Mouse (Mus musculus) layer of hippocampus, adult 18-20 months (tissue): ENCODE measurements around the gene Arl14. TPM values are rescaled to one million over a fixed set of nuclear protein-coding genes. Genes with fewer than 3 reads are reported as not detected.
"Not testable (repeated sequence)": the region's sequence is repeated elsewhere in the genome, so short reads cannot be mapped to it uniquely, and the experiment has no call there.

ENCODE experiments used
- DNase-seq, 2 experiments: peaks; one replicate each; pipeline ENCODE4 v3.0.0; 2022; ENCODE audit warnings: low spot score in 2 of 2
- total RNA-seq, 2 experiments: library from RNA; stranded (reverse); gene quantifications; 2 replicates each; pipeline ENCODE4 v1.2.3; 2021

The Arl14 gene
- total RNA-seq, 2 experiments from 2014 or later: not detected

GRCm38 (mm10) chr3:69264299-69264698 is 42.1 kb downstream of the Arl14 start:
- not testable (repeated sequence) for DNase-seq

DNA sequence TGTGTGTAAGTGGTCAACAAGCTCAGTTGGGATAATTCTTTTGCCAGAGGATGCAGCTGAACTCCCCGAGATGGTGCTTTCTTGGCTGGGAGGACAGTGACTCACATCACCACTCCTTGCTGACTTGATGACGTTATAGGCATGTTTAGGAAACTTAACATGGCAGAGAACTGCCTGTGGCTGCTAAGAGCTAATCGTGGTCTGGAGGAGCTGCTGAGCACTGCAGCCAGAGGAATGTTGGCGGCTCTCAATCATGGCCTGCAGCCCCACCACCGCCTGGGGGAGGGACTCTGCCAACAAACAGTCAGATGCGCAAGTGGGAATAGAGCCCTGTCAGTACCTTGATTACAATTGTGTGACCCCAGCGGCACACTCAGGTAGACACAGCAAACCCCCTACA is 49.6 kb downstream of the Arl14 start:
- no peak for DNase-seq

Other genes starting within 250 kb of the Arl14 start
- gene Ift80, start 217.8 kb upstream of the Arl14 start, total RNA-seq: 10 to 100 TPM; 24.6 to 25.2 TPM
- gene Smc4, start 217.7 kb upstream of the Arl14 start, total RNA-seq: 1 to 10 TPM; 5.8 to 6.8 TPM
- gene Trim59, start 177.7 kb upstream of the Arl14 start, total RNA-seq: 10 to 100 TPM; 15.1 to 17.4 TPM
- 10 to 100 TPM; 84.4 to 92.4 TPM for gene Kpna4, start 95.3 kb upstream of the Arl14 start, total RNA-seq
- 10 to 100 TPM; 48.0 to 49.8 TPM for gene Ppm1l, start 94.4 kb downstream of the Arl14 start, total RNA-seq